Mouse (Mus musculus) G1E (cell line): ENCODE results near the gene Rbms1. TPM values are rescaled to one million over a fixed set of nuclear protein-coding genes. Genes with fewer than 3 reads are reported as not detected.

Source experiments
- ATAC-seq: 2 replicates; pipeline ENCODE4 v1.8.0; 2016; ENCODE audit warnings: mild to moderate bottlenecking; ENCODE audit not compliant: insufficient number of reproducible peaks, poor library complexity, low FRiP score, severe bottlenecking; ENCODE audit errors: extremely low read depth
- DNase-seq: peaks from one replicate; pipeline ENCODE4 v3.0.0; 2012; ENCODE audit warnings: low spot score
- H3K27me3 ChIP-seq: 2 replicates; pipeline ENCODE4 v1.6.1; 2012; ENCODE audit warnings: mild to moderate bottlenecking, low read length, inconsistent platforms; ENCODE audit not compliant: insufficient read depth
- H3K36me3 ChIP-seq: replicated peaks from 2 replicates; pipeline ENCODE3; 2012; ENCODE audit warnings: mild to moderate bottlenecking, inconsistent platforms
- H3K4me1 ChIP-seq: 2 replicates; pipeline ENCODE4 v1.6.1; 2012; ENCODE audit warnings: low read depth, low read length, inconsistent platforms, mixed read lengths; ENCODE audit not compliant: insufficient read depth
- H3K4me3 ChIP-seq: 2 replicates; pipeline ENCODE4 v1.5.1; 2012; ENCODE audit warnings: low read depth, mild to moderate bottlenecking, inconsistent platforms, low read length, moderate library complexity, mixed read lengths
- H3K9me3 ChIP-seq: replicated peaks from 2 replicates; pipeline ENCODE4 v1.6.1; 2012; ENCODE audit warnings: inconsistent platforms
- CTCF ChIP-seq: IDR thresholded peaks from 2 replicates; pipeline ENCODE4 v1.5.1; 2012; ENCODE audit warnings: low read depth, low read length, inconsistent platforms, mixed read lengths
- GATA1 ChIP-seq: IDR thresholded peaks from 2 replicates; pipeline ENCODE4 v1.6.1; 2012; ENCODE audit warnings: borderline replicate concordance, low read length, inconsistent platforms, mixed read lengths
- GATA2 ChIP-seq: IDR thresholded peaks from 2 replicates; pipeline ENCODE4 v1.6.1; 2012; ENCODE audit warnings: low read depth, low read length, inconsistent platforms, borderline replicate concordance
- POLR2AphosphoS5 ChIP-seq: IDR thresholded peaks from 2 replicates; pipeline ENCODE4 v1.6.1; 2012; ENCODE audit warnings: low read depth, low read length, inconsistent platforms; ENCODE audit not compliant: insufficient replicate concordance
- TAL1 ChIP-seq: conservative IDR thresholded peaks from 2 replicates; pipeline ENCODE4 v1.6.1; 2012; ENCODE audit warnings: low read depth, low read length, inconsistent platforms, mixed read lengths
- polyA plus RNA-seq: library from polyadenylated mRNA; stranded (reverse); fragments of >175 nt; gene quantifications from 2 replicates; pipeline ENCODE4 v1.2.3, GENCODE M21; 2012
- total RNA-seq, 2 experiments: library from RNA; stranded (forward) in 1 of 2; stranded (reverse) in 1 of 2; fragments of 200-1000 nt in 1 of 2; fragments of >200 nt in 1 of 2; fragmentation: Nextera tagmentation in 1 of 2; gene quantifications; 2 replicates each; pipeline ENCODE4 v1.2.3; 2014 to 2017

Gene Rbms1
- total and polyA plus RNA-seq, 3 experiments, result 61.7 to 109 (median 99.6) TPM

DNA sequence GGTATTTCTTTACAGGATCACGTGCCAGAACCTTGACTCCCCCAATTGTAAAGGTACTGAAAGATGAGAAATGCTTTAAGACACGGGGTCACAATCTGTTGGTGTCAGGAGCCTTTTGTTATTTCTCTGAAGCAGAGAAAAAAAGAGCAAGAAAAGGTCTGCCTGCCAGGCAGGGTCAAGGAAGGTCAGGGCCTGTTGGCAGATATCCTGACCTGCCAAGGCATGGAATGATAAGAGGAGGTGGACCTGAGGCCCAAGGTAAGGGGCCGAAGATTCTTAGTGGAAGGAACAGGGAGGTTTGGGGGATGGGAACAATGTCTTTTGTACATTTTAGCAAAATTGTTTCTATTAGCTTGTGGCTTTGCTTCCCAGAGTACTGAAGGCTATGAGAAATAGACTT is 254.3 kb downstream of the Rbms1 start:
- ATAC-seq (no peak), DNase-seq (no peak)
- Histone ChIP-seq H3K36me3 (no peaks in the 10 kb centered on the region), H3K4me1 (no peaks in the 10 kb centered on the region), H3K27me3 (peaks cover 30% of the 10 kb centered on the region), H3K9me3 (no peaks in the 10 kb centered on the region), H3K4me3 (no peak overlapping the region)
- TF ChIP-seq GATA2 (no peak), GATA1 (no peak), POLR2AphosphoS5 (no peak), TAL1 (no peak), CTCF (no peak)

DNA sequence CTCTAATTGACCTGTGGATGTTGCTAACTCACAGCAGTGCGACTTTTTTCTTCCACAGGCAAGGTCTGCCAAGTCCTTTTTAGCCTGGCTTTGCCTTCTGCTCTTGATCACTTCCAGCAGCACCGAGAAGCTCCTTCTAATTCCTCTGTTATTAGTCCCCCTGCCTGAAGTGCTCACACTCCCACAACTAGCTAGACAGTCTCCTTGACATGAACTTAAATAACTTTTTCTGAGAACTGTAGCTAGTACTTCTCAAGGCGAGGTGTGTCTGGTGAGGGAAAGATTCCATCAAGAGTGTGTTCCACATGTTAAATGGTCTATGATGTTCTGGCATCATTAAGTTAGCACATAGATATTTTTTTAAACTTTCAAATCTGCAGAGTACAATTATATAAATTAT is 256.1 kb downstream of the Rbms1 start:
- ATAC-seq, result no peak

GRCm38 (mm10) chr2:60705426-60705825 is 257.6 kb downstream of the Rbms1 start:
- Histone ChIP-seq H3K9me3 (no peaks in the 10 kb centered on the region), H3K27me3 (peaks cover 16% of the 10 kb centered on the region), H3K4me1 (no peaks in the 10 kb centered on the region), H3K36me3 (no peaks in the 10 kb centered on the region), H3K4me3 (no peak overlapping the region)
- ATAC-seq (no peak), DNase-seq (no peak)
- no peak for TF ChIP-seq TAL1
- no peak for TF ChIP-seq POLR2AphosphoS5
- TF ChIP-seq GATA2, result no peak
- no peak for TF ChIP-seq GATA1
- no peak for TF ChIP-seq CTCF

More for the DNA sequence above, 256.1 kb downstream of the Rbms1 start:
- no peak overlapping the region for H3K4me3 ChIP-seq
- H3K36me3 ChIP-seq, result no peaks in the 10 kb centered on the region
- no peaks in the 10 kb centered on the region for H3K9me3 ChIP-seq
- H3K27me3 ChIP-seq, result peaks cover 21% of the 10 kb centered on the region
- TF ChIP-seq POLR2AphosphoS5 (no peak), GATA2 (no peak), CTCF (no peak), TAL1 (no peak), GATA1 (no peak)
- no peak for DNase-seq
- H3K4me1 ChIP-seq, result no peaks in the 10 kb centered on the region

GRCm38 (mm10) chr2:60703315-60703714 is 259.7 kb downstream of the Rbms1 start:
- no peaks in the 10 kb centered on the region for H3K36me3 ChIP-seq
- H3K27me3 ChIP-seq, result peaks cover 23% of the 10 kb centered on the region
- no peak for TF ChIP-seq POLR2AphosphoS5
- ATAC-seq (no peak), DNase-seq (no peak)
- H3K4me3 ChIP-seq, result no peak overlapping the region
- H3K9me3 ChIP-seq, result no peaks in the 10 kb centered on the region
- H3K4me1 ChIP-seq, result no peaks in the 10 kb centered on the region

DNA sequence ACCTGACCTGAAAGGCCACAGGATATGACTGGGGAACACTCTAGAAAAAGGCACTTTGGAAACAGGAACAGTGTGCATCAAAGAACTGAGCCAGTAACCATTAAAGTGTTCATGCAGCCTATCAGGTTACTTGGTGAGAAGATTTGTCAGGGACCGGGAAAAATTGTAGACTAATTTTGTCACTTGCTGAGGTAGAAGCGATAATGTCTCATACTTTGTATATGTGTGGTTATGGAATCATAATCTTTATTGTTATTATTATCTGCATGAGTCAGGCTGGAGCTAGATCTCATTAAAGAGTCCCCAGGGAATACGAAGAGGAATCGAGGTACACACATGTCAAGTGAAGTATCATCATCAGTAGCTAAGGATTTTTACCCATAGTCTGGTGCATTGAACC is 262.0 kb downstream of the Rbms1 start:
- ATAC-seq, result no peak
- no peaks in the 10 kb centered on the region for H3K4me1 ChIP-seq
- H3K4me3 ChIP-seq, result no peak overlapping the region
- DNase-seq, result no peak
- peaks cover 20% of the 10 kb centered on the region for H3K27me3 ChIP-seq
- no peak for TF ChIP-seq TAL1
- TF ChIP-seq POLR2AphosphoS5, result no peak
- TF ChIP-seq GATA2, result no peak
- no peak for TF ChIP-seq GATA1
- no peak for TF ChIP-seq CTCF
- H3K36me3 ChIP-seq, result no peaks in the 10 kb centered on the region
- no peaks in the 10 kb centered on the region for H3K9me3 ChIP-seq

Other genes with a start within 250 kb of the Rbms1 start
- not detected in 2 replicates for gene Itgb6, start 240.5 kb downstream of the Rbms1 start, total RNA-seq (2014; fragmentation: Nextera tagmentation)
- gene Itgb6, start 240.5 kb downstream of the Rbms1 start, total RNA-seq (2017), result 0.38 TPM in 1 of 2 replicates, not detected in the other
- not detected in 2 replicates for gene Itgb6, start 240.5 kb downstream of the Rbms1 start, polyA plus RNA-seq